Mouse (Mus musculus): ENCODE data around the gene Pbx1.

The Pbx1 gene

GRCm38 (mm10) chr1:168265594-168266390, 166.3 kb downstream of the Pbx1 start:
- WGBS: 78% methylated on average over 12 of the region's 12 CpGs

DNA sequence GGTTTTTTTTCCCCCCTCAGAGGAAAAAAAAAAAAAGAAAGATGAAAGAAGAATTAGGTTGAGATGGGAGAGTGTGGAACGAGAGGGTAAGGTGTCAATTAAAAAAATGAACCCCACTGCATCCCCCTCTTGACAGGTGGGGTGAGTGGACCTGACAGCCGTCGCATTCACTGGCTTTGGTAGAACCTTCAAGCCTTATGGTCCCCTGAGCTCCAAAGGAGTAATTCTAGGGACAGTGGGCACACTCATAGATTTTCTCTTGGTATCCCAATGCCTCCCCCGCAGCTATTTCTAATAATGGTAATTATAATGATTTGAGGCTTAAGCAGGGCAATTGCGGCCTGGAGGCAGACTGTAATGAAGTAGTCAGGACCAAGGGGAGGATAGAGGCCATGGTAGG, 167.0 kb downstream of the Pbx1 start:
- WGBS: 91% methylated on average over 5 of the region's 5 CpGs

- WGBS: 84% methylated on average over 3 of the region's 3 CpGs
Observed at GRCm38 (mm10) chr1:168260391-168260790, 171.7 kb downstream of the Pbx1 start.

DNA sequence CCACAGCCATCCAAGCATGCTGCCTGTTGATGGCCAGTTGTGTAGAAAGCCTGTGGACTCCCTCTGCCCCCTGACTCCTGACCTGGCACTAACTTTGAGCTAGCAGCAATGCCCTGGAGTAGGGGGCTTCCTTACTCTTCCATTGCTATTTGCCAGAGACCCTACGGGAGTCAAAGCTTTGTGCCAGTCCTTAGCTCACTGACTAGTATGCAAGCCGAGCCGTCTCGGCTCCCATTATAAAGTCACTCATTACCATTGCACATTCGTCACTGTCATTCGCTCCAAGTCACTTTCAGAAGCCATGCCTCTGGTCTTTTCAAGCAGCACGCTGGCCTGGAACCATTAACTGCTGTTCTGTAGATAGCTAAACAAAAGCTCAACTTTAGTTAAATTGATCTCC, 173.2 kb downstream of the Pbx1 start:
- 77% methylated on average over 7 of the region's 7 CpGs for WGBS

- 74% methylated on average over 9 of the region's 9 CpGs for WGBS
Observed at GRCm38 (mm10) chr1:168255347-168255908, 176.6 kb downstream of the Pbx1 start.

- 31% methylated on average over 10 of the region's 10 CpGs for WGBS
Observed at GRCm38 (mm10) chr1:168246968-168247724, 184.9 kb downstream of the Pbx1 start.

- 56% methylated on average over 5 of the region's 5 CpGs for WGBS
Observed at GRCm38 (mm10) chr1:168245539-168245938, 186.5 kb downstream of the Pbx1 start.

DNA sequence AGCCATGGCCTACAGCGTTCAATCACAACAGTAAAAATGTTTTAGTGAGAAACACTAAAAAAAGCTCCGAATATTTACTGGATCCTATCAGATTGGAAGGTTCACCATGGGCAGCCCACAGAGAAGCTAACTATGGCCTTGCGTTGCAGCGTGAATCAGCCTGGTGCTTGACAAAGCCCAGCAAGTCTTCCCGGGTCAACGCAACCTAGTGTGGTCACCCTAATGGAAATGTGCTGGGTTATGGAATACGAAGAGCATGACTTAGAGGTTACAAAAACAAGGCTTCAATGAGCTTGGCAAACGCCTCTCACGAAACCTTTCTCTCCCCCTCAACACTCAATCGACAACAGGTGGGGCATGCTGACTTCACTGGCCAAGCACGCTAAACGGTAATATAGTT, 188.3 kb downstream of the Pbx1 start:
- WGBS: 78% methylated on average over 12 of the region's 12 CpGs

DNA sequence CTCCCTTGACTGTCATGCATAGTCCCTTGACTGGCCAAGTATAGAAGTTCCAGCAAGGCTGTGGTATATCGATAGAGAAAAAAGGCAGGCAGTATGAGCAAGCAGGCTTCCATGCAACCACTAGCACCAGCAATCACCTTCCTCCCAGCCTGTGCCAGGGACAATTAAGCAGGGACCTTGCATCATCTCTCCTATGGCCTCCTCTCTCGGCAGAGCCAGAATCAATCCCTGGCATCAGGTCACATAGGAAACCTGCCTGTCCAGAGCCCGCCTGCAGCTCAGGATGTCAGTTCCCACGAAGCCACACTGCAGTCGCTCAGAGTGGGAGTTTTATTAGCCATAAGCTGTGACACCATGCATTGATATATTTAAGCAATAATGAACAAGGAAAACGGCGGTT, 189.0 kb downstream of the Pbx1 start:
- whole genome bisulfite sequencing: 59% methylated on average over 7 of the region's 7 CpGs

DNA sequence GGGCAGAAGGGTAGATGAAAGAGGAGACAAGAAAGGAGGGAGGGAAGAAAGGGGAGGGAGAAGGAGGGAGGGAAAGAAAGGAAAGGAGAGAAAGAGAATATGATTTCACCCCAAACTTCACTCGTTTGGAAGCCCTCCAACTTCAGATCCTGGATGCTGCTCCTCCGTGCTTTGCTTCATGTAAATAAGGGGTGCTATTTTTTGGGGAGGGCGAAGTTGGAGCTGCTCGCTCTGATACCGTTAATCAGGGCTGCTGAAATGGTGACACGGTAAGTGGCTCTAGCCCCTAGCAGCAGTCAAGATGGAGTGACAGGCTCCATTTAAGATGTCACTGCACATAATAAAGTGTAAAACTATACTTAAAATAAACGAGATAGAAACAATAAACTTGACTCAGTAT, 190.8 kb downstream of the Pbx1 start:
- WGBS: 23% methylated on average over 7 of the region's 7 CpGs

DNA sequence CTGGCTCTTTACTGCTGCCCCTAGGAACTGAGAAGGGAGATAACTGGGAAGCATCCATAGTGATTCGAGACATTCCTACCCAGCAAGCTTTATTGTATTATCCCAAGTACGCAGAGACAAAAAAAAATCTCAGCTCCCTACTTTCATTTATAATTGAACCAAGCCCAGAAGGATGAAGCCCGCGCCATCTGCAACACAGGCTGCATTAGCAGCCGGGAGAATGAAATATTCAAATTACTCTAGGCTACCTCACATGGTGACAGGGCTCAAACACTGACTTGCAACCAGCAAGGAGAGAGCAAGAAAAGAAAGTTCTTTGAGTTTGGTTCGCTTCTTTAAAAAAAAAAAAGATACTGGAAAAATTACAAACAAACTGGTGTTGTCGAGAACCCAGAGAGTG, 191.2 kb downstream of the Pbx1 start:
- 30% methylated on average over 7 of the region's 7 CpGs for WGBS

GRCm38 (mm10) chr1:168240386-168240785, 191.7 kb downstream of the Pbx1 start:
- 46% methylated on average over 5 of the region's 5 CpGs for WGBS

GRCm38 (mm10) chr1:168236101-168236500, 196.0 kb downstream of the Pbx1 start:
- WGBS: 64% methylated on average over 5 of the region's 5 CpGs

GRCm38 (mm10) chr1:168234355-168234754, 197.7 kb downstream of the Pbx1 start:
- 78% methylated on average over 11 of the region's 11 CpGs for WGBS

DNA sequence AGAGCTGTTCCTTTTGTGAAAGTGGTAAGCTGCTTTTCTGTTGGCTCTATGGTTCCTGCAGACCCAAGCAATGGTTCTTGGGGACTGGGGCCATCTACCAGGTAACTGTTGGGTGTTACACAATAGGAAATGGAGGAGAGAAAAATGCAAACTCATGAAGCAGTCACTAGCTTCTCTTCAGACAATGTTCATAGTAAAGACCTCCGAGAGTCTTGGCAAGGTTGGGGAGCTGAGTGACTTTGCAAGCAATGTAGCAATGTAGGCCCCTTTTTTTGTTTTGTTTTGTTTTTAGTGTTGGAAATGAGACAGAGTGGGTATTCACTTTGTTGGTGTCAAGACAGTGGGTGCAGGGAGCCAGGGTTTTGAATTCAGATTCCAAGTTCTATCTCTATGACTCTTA, 198.9 kb downstream of the Pbx1 start:
- WGBS: 82% methylated on average over 1 of the region's 1 CpGs

- 86% methylated on average over 11 of the region's 11 CpGs for WGBS
Observed at GRCm38 (mm10) chr1:168231548-168232429, 200.3 kb downstream of the Pbx1 start.

DNA sequence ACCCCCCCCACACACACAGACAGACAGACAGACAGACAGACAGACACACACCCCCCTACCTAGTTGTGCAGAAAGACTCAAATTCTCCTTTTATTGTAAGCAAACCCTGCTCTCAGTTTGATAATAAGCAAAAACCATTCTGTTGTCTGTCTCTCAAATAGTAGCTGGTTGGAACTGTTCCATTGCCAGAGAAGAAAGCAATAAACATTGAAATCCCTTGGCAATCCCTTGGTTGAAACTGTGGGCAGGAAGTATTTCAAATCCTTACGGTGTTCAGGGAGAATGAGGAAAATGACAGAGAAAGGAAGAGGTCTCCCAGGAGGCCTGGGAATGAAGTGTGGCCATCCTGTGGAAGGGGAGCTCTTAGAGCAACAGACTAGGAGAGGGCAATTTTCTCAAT, 201.2 kb downstream of the Pbx1 start:
- WGBS: 26% methylated on average over 1 of the region's 1 CpGs

DNA sequence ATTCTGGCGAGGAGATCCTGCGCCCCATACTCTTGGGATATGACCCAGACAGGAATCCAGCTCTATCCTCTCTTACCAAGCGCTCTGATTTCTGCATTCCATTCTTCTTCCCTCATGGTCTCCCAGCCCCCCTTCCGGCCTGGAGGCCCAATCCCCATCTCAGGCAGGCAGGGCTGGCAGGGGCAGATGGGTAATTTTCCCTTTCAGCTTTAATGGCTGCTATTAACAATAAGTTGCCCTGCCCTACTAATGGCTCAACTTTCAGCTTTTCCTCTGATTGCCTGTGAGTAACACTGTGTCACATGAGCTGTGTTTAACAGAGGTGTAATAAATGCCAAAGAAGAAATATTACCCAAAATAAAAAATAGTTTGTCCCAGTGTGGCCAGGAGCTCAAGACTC, 201.9 kb downstream of the Pbx1 start:
- WGBS: 80% methylated on average over 4 of the region's 4 CpGs

GRCm38 (mm10) chr1:168228756-168229526, 203.1 kb downstream of the Pbx1 start:
- 70% methylated on average over 6 of the region's 6 CpGs for WGBS

DNA sequence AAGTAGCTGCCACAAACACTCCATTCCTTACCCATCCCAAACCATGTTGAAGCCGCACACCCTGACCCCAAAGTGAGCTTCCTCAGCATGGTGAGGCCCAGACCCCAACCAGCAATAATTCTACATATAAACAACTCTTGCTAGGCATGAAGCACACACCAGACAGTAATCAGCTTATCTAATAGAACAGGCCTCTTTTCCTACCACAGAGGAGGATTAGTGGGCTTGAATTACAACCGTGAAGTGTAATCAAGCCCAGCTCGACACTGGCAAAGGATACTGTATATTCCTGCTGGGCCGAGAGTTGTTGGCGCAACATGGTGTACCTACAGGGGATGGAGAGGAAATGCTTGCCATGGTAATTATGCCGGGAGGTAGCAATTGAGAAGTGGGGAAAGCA, 205.9 kb downstream of the Pbx1 start:
- 59% methylated on average over 6 of the region's 6 CpGs for WGBS

- WGBS: 68% methylated on average over 7 of the region's 7 CpGs
Observed at GRCm38 (mm10) chr1:168225595-168226127, 206.4 kb downstream of the Pbx1 start.
